Mouse (Mus musculus) midbrain, embryonic 16.5 days (tissue): Measurements from ENCODE around the gene Ubash3b. TPM values are rescaled to one million over a fixed set of nuclear protein-coding genes. Genes with fewer than 3 reads are reported as not detected.

ENCODE experiments used
- ATAC-seq: fragments of 200-750 bp; cut with Nextera tagmentation; 2 replicates; pipeline ENCODE4 v1.8.0; 2017; ENCODE audit warnings: moderate TSS enrichment
- H3K27ac ChIP-seq: fragments of 300-500 bp; sonication (generic); 2 replicates; pipeline ENCODE4 v1.5.1; 2014; ENCODE audit warnings: mild to moderate bottlenecking, low read length, mixed read lengths
- H3K27me3 ChIP-seq: fragments of 300-500 bp; sonication (generic); 2 replicates; pipeline ENCODE4 v1.6.1; 2014; ENCODE audit warnings: low read depth, low read length, mixed read lengths; ENCODE audit not compliant: control insufficient read depth, insufficient read depth
- H3K36me3 ChIP-seq: fragments of 300-500 bp; sonication (generic); 2 replicates; pipeline ENCODE4 v1.6.1; 2014; ENCODE audit warnings: mild to moderate bottlenecking, low read length, moderate library complexity, mixed read lengths; ENCODE audit not compliant: control insufficient read depth, insufficient read depth
- H3K4me1 ChIP-seq: fragments of 300-500 bp; sonication (generic); 2 replicates; pipeline ENCODE4 v1.6.1; 2014; ENCODE audit warnings: mild to moderate bottlenecking, low read length, mixed read lengths; ENCODE audit not compliant: control insufficient read depth, insufficient read depth
- H3K4me2 ChIP-seq: fragments of 300-500 bp; sonication (generic); 2 replicates; pipeline ENCODE4 v1.6.1; 2014; ENCODE audit warnings: mild to moderate bottlenecking, low read length, mixed read lengths
- H3K4me3 ChIP-seq: fragments of 300-500 bp; sonication (generic); 2 replicates; pipeline ENCODE4 v1.5.1; 2014; ENCODE audit warnings: low read depth, mild to moderate bottlenecking, low read length, moderate library complexity, mixed read lengths
- H3K9ac ChIP-seq: fragments of 300-500 bp; sonication (generic); 2 replicates; pipeline ENCODE4 v1.6.1; 2014; ENCODE audit warnings: low read depth, low read length, mixed read lengths
- H3K9me3 ChIP-seq: fragments of 300-500 bp; sonication (generic); replicated peaks from 2 replicates; pipeline ENCODE4 v1.6.1; 2014; ENCODE audit warnings: mild to moderate bottlenecking, low read length, mixed read lengths; ENCODE audit not compliant: control insufficient read depth, poor library complexity, severe bottlenecking
- WGBS: fragments of 180-500 bp; shearing (Covaris S2); extraction: QIAGEN DNeasy Blood & Tissue Kit; methylation state at CpG from one replicate; pipeline ENCODE4 v1.1.7; 2014; 5-methylcytosine and 5-hydroxymethylcytosine counted together
- polyA plus RNA-seq: library from polyadenylated mRNA; unstranded; fragments of >200 nt; fragmentation: Nextera tagmentation; extraction: Ambion mirVana; gene quantifications from 2 replicates; pipeline ENCODE4 v1.2.1, GENCODE M21; 2015

Gene Ubash3b
- polyA plus RNA-seq, 1 experiment from 2014 or later: 24.2 TPM

DNA sequence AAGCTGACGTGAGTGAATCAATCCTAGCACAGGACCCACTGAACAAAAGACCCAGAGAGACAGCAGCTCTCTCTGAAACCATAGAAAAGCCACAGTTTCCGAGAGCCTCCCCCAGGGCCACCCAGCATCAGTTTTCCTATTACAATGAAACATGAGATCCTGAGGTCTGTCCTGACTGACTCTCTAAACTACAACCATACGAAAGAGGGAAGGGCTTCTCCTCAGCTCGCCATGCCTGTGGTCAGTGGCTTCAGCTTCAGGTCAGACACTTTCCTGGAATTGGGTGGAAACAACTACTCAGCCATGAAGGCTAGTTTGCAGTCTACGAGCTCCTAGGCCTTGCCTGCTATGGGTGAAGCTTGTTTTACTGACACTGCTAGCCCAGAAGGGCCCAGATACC is 62.4 kb downstream of the Ubash3b start:
- Histone ChIP-seq H3K9me3 (no peaks in the 10 kb centered on the region), H3K27ac (no peak overlapping the region), H3K9ac (no peak overlapping the region), H3K27me3 (no peaks in the 10 kb centered on the region), H3K4me3 (no peak overlapping the region), H3K4me2 (no peak overlapping the region), H3K36me3 (no peaks in the 10 kb centered on the region), H3K4me1 (0 out of 2 replicates have a peak, but pooled peaks cover 2% of the 10 kb centered on the region)
- WGBS: 60% methylated on average over 5 of the region's 5 CpGs
- ATAC-seq: no peak

DNA sequence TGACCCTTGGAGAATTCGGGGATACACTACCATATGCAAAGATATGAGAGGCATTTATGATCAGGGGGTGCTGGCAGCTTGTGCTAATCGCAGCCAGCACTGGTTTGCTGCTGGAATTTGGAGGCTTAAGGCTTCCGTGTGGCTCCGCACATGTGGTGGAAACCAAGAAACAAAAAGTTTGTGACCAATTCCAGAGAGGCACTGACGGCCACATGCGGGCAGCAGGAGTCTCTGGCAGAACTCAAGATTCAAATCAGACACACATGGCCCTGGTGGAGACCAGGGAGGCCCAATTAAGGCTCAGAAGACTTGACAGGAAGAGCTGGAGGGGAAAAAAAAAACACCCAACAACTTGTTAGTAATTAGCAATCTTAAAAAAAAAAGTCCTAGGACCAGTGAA is 63.4 kb downstream of the Ubash3b start:
- H3K9me3 ChIP-seq: no peaks in the 10 kb centered on the region
- no peak overlapping the region for H3K4me3 ChIP-seq
- no peaks in the 10 kb centered on the region for H3K36me3 ChIP-seq
- no peaks in the 10 kb centered on the region for H3K27me3 ChIP-seq
- WGBS: 94% methylated on average over 6 of the region's 6 CpGs
- H3K4me1 ChIP-seq: 0 out of 2 replicates have a peak, but pooled peaks cover 2% of the 10 kb centered on the region
- no peak for ATAC-seq
- no peak overlapping the region for H3K9ac ChIP-seq
- H3K27ac ChIP-seq: no peak overlapping the region
- H3K4me2 ChIP-seq: no peak overlapping the region

DNA sequence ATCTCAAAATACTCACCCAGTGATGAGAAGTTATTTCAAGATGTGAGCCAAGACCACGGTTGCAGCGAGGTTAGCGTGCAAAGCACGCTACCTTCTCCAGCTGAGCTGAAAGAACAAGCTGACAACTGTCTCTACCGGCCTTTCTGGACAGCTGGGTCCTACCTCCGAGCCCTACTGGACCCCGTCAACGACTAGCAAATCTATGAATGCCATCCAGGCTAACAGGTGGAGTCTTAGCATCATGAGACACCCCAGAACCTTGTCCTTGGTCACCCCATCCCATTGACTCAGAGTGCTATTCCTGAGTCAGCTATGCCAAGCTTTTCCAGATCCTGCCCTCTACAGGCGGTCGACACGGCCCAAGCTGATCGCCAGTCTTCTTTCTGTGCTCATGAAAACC is 69.5 kb downstream of the Ubash3b start:
- Histone ChIP-seq H3K9ac (no peak overlapping the region), H3K27me3 (no peaks in the 10 kb centered on the region), H3K4me3 (no peak overlapping the region), H3K9me3 (no peaks in the 10 kb centered on the region), H3K4me2 (no peak overlapping the region), H3K4me1 (0 out of 2 replicates have a peak, but pooled peaks cover 2% of the 10 kb centered on the region), H3K36me3 (no peaks in the 10 kb centered on the region), H3K27ac (peak overlapping the region; percentile 42)
- 93% methylated on average over 12 of the region's 12 CpGs for WGBS
- ATAC-seq: no peak

DNA sequence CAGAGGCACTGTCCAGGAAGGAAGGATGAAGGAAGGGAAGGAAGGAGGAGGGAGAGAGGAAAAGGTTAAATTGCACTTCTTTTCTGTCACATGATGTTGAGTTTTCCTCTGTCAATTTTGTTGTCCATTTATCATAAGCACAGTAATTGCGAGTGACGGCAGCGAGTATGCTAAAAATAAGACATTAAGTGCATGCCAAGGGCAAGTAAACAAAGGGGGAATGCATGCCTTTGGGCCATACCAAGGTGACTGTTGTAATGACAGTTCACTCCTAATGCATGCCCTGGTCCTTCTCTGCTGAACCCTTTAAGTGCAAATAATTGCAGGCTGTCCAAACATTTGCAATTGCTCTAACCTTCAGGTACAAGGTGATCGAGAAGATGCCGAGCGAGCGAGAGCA is 70.3 kb downstream of the Ubash3b start:
- 88% methylated on average over 7 of the region's 7 CpGs for WGBS

DNA sequence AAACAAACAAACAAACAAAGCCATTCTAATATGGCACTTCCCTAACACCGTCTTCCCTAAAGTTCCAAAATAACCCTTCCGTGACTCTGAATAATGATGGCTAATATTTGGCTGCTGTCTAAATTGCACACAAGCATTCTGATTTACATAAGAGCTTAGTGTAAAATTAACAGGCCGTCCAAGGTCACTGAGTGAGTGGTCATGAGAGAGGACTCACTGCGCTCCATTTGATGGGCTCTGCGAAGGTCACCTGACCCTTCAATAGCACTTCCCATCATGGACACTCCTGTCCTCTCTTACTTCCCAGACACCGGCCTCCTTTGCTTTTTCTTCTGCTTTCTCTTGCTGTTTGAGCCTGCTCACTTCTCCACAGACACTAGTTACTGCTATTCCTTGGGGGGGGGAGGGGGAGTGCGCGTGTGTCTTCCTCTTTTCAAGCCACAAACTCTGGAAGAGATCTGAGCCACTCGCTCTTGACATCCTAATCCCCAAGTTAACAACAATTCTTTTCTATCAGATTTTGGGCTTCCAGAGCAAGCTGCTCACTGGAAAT is 73.6 kb downstream of the Ubash3b start:
- no peak overlapping the region for H3K9ac ChIP-seq
- no peak overlapping the region for H3K27ac ChIP-seq
- ATAC-seq: no peak
- no peaks in the 10 kb centered on the region for H3K9me3 ChIP-seq
- no peaks in the 10 kb centered on the region for H3K36me3 ChIP-seq
- no peak overlapping the region for H3K4me2 ChIP-seq
- 74% methylated on average over 9 of the region's 9 CpGs for WGBS
- no peak overlapping the region for H3K4me3 ChIP-seq
- no peaks in the 10 kb centered on the region for H3K27me3 ChIP-seq
- 0 out of 2 replicates have a peak, but pooled peaks cover 2% of the 10 kb centered on the region for H3K4me1 ChIP-seq

More for the DNA sequence above, 70.3 kb downstream of the Ubash3b start:
- ATAC-seq: no peak
- 0 out of 2 replicates have a peak, but pooled peaks cover 2% of the 10 kb centered on the region for H3K4me1 ChIP-seq
- no peaks in the 10 kb centered on the region for H3K36me3 ChIP-seq
- no peak overlapping the region for H3K9ac ChIP-seq
- no peak overlapping the region for H3K27ac ChIP-seq
- H3K9me3 ChIP-seq: no peaks in the 10 kb centered on the region
- H3K4me2 ChIP-seq: no peak overlapping the region
- no peak overlapping the region for H3K4me3 ChIP-seq
- H3K27me3 ChIP-seq: no peaks in the 10 kb centered on the region

DNA sequence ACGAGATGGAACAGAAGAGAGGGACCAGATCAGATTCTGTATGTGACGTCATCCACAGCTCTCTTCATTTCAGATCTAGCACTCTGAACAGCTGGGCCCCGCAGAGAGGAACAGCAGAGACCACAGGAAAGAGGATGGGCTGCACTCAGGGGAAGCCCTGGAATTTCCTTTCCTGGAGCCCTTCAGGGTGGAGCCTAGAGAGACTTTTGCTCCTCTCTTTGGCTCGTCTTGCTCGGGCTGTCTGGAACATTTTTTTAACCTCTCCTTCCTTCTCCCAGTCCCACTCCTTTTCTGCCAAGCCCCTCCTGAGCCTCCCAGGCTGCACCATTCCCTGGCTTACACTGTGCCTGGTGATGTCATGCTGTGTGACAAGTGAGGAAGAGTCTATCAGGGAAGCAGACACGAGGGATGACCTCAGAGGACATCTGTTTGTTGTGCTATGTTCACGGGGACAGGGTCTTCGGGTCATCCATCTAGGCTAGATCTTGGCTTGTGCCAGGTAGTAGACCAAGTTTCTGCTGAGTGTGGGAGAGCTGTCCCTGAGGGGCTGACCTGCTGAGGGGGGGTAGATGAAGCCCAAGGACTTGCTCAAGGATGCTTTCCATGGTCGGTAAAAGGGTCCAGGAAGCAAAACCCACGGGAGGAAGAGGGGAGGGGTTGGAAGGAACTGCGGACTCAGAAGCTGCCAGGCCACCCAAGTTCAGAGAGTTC is 77.2 kb downstream of the Ubash3b start:
- ATAC-seq: no peak
- Histone ChIP-seq H3K9me3 (no peaks in the 10 kb centered on the region), H3K4me3 (no peak overlapping the region), H3K36me3 (no peaks in the 10 kb centered on the region), H3K4me1 (peaks cover 2% of the 10 kb centered on the region; the same call in 1 of the 2 replicates), H3K27me3 (no peaks in the 10 kb centered on the region), H3K4me2 (no peak overlapping the region), H3K9ac (no peak overlapping the region), H3K27ac (no peak overlapping the region)
- 66% methylated on average over 11 of the region's 11 CpGs for WGBS

DNA sequence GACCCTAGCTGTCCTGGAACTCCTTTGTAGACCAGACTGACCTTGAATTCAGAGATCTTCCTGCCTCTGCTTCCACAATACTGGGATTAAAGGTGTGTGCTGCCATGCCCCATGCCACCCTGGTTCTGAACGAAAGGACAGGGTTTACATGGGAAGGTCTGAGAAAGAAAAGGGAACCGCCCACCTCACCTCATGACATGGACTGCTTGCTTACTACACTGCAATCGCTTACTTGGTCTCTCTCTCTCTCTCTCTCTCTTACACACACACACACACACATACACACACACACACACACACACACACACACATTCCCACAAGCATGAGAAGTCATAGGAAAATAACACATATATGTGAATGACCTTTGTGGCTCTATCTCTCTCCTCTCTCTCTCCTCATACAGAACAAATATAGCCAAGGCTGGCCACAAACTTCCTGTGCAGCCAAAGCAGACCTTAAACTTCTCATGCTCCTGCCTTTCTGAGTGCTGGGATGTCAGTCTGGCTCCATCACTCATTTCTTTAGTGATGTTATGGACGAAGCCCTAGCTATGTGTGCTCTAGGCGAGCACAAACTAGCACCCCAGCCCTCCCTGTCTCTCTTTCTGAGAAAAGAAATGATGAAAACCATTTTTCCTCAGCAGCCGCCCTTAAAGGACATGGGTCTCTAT is 78.0 kb downstream of the Ubash3b start:
- no peak overlapping the region for H3K9ac ChIP-seq
- no peaks in the 10 kb centered on the region for H3K27me3 ChIP-seq
- H3K4me2 ChIP-seq: no peak overlapping the region
- H3K36me3 ChIP-seq: no peaks in the 10 kb centered on the region
- no peak overlapping the region for H3K4me3 ChIP-seq
- H3K4me1 ChIP-seq: peaks cover 3% of the 10 kb centered on the region; the same call in 1 of the 2 replicates
- no peak for ATAC-seq
- 89% methylated on average over 6 of the region's 6 CpGs for WGBS
- H3K9me3 ChIP-seq: no peaks in the 10 kb centered on the region
- H3K27ac ChIP-seq: no peak overlapping the region

DNA sequence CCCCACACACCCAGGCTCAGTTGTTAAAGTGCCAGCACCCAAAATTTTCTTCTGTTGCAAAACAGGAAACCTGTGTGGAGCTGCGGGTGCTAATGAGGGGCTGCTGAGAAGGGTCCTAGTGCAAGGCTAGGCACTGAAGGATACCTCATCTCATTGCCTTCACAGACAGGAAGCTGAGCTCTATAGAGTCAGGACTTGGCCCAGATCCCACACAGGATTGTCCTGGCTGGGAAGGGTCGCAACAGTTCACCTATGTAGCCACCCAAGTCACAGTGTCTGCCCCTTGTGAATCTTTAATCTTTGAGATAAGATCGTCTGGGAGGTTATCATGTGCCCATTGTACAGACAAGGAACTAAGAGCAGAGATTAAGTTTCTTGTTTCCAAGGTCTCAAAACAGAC is 78.6 kb downstream of the Ubash3b start:
- Histone ChIP-seq H3K9me3 (no peaks in the 10 kb centered on the region), H3K27me3 (no peaks in the 10 kb centered on the region), H3K36me3 (no peaks in the 10 kb centered on the region), H3K9ac (no peak overlapping the region), H3K4me1 (peaks cover 7% of the 10 kb centered on the region), H3K4me2 (no peak overlapping the region), H3K4me3 (no peak overlapping the region), H3K27ac (no peak overlapping the region)
- no peak; the same call in 1 of the 2 replicates for ATAC-seq
- WGBS: 92% methylated on average over 3 of the region's 3 CpGs

DNA sequence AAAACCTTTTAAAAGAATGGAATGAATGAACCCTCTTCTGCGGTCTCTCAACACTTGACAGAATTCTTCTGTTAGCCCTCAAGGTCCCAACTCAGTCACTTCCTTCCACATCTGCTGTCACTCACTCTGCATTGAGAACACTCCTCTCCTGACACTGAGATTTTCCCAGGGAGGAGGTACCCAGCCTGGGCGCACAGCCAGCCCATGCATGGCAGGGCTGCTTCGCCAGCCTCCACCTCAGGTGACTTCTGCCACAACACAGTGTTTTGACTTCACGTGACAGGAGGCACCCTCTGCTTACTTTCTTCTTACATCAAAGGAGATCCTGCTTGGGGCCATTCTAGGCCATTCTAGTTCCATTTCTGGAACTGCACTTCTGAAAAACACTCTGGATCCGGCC is 80.6 kb downstream of the Ubash3b start:
- no peaks in the 10 kb centered on the region for H3K36me3 ChIP-seq
- no peak overlapping the region for H3K4me2 ChIP-seq
- no peak overlapping the region for H3K4me3 ChIP-seq
- 83% methylated on average over 5 of the region's 5 CpGs for WGBS
- H3K4me1 ChIP-seq: peaks cover 18% of the 10 kb centered on the region
- H3K27ac ChIP-seq: no peak overlapping the region
- ATAC-seq: no peak
- no peak overlapping the region for H3K9ac ChIP-seq
- no peaks in the 10 kb centered on the region for H3K9me3 ChIP-seq
- H3K27me3 ChIP-seq: no peaks in the 10 kb centered on the region
